Mouse (Mus musculus): ENCODE results near the gene Dcst2. TPM values are rescaled to one million over a fixed set of nuclear protein-coding genes. Genes with fewer than 3 reads are reported as not detected.

The Dcst2 gene
- polyA plus RNA-seq (2012): not detected in 2 replicates

- Histone ChIP-seq H3K4me3 (replicated peaks) (no peak within 1 kb of the TSS), H3K4me1 (ENCODE audit: control insufficient read depth) (no peaks in the 10 kb centered on the region), H3K27me3 (ENCODE audit: control insufficient read depth) (peaks cover 2% of the 10 kb centered on the region; the same call in 1 of the 2 replicates), H3K9me3 (ENCODE audit: control insufficient read depth, low read length) (no peaks in the 10 kb centered on the region), H3K36me3 (ENCODE audit: control insufficient read depth) (no peaks in the 10 kb centered on the region)
- TF ChIP-seq GATA1 (IDR thresholded peaks at IDR 0.05; ENCODE audit: low read length) (no peak), TAL1 (IDR thresholded peaks at IDR 0.05; ENCODE audit: low read length) (no peak)
Observed at GRCm38 (mm10) chr3:89361675-89362074, at the start of gene Dcst2. Gene Dcst2 (plus strand): TSS chr3:89361975.

DNA sequence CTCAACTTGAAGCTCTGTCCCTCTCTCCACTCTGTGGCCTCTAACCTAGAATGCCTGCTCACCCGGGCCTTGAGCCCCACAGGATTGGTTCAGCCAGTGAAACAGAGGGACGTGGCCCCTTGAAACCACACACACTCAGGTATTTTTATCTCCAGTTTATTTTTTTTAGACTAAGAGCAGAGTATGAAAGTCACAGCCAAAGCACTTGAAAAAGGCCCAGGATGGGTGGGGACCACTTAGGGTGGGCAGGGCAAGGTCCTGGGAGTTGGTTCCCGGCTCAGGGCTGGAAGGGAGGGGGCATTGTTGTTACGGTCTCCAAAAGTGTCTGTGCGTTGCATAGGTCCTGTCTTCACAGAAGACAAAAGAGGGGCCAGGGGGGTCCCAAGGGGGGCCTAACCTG, 47.4 kb upstream of the Dcst2 start:
- TF ChIP-seq TAL1 (IDR thresholded peaks at IDR 0.05; ENCODE audit: low read length): no peak
- H3K27me3 ChIP-seq (ENCODE audit: control insufficient read depth): peaks cover 42% of the 10 kb centered on the region
- no peaks in the 10 kb centered on the region; the same call in 1 of the 2 replicates for H3K9me3 ChIP-seq (ENCODE audit: control insufficient read depth, low read length)
- H3K4me1 ChIP-seq (ENCODE audit: control insufficient read depth): peaks cover 4% of the 10 kb centered on the region
- no peaks in the 10 kb centered on the region for H3K36me3 ChIP-seq (ENCODE audit: control insufficient read depth)
- no peak overlapping the region for H3K4me3 ChIP-seq (replicated peaks)

DNA sequence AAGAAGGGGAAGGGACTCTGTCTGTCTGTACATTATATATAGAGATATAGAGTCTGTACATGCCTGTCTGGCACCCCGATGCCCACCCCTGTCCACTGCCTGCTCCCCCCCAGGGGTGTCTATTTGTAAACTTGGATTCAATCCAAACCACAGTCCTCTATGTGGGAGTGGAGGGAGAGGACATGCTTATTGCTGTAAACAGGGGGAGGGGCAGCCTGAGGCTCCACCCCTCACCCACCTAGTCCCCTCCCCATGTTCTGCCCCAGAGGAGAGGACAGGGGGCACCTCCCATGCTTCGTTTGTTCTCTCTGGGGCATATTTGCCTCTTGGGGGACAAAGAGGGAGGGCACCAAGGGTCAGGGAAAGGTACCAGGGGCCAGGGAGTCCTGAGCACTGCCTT, 47.0 kb upstream of the Dcst2 start:
- Histone ChIP-seq H3K4me3 (replicated peaks) (no peak overlapping the region), H3K9me3 (ENCODE audit: control insufficient read depth, low read length) (no peaks in the 10 kb centered on the region; the same call in 1 of the 2 replicates), H3K36me3 (ENCODE audit: control insufficient read depth) (no peaks in the 10 kb centered on the region), H3K27me3 (ENCODE audit: control insufficient read depth) (peaks cover 47% of the 10 kb centered on the region), H3K4me1 (ENCODE audit: control insufficient read depth) (peaks cover 4% of the 10 kb centered on the region)
- TF ChIP-seq TAL1 (IDR thresholded peaks at IDR 0.05; ENCODE audit: low read length) (no peak), GATA1 (IDR thresholded peaks at IDR 0.05; ENCODE audit: low read length) (no peak)

GRCm38 (mm10) chr3:89315195-89315929, 46.4 kb upstream of the Dcst2 start:
- peaks cover 2% of the 10 kb centered on the region; the same call in 1 of the 2 replicates for H3K9me3 ChIP-seq (ENCODE audit: control insufficient read depth, low read length)
- no peak overlapping the region for H3K4me3 ChIP-seq (replicated peaks)
- H3K27me3 ChIP-seq (ENCODE audit: control insufficient read depth): peaks cover 52% of the 10 kb centered on the region
- peaks cover 4% of the 10 kb centered on the region for H3K4me1 ChIP-seq (ENCODE audit: control insufficient read depth)
- no peak for TF ChIP-seq TAL1 (IDR thresholded peaks at IDR 0.05; ENCODE audit: low read length)
- H3K36me3 ChIP-seq (ENCODE audit: control insufficient read depth): no peaks in the 10 kb centered on the region

GRCm38 (mm10) chr3:89315930-89316831, 45.6 kb upstream of the Dcst2 start:
- Histone ChIP-seq H3K36me3 (ENCODE audit: control insufficient read depth) (no peaks in the 10 kb centered on the region), H3K4me3 (replicated peaks) (no peak overlapping the region), H3K9me3 (ENCODE audit: control insufficient read depth, low read length) (peaks cover 7% of the 10 kb centered on the region; the same call in 1 of the 2 replicates), H3K4me1 (ENCODE audit: control insufficient read depth) (peaks cover 6% of the 10 kb centered on the region), H3K27me3 (ENCODE audit: control insufficient read depth) (peaks cover 60% of the 10 kb centered on the region)
- TF ChIP-seq TAL1 (IDR thresholded peaks at IDR 0.05; ENCODE audit: low read length): no peak
- no peak for TF ChIP-seq GATA1 (IDR thresholded peaks at IDR 0.05; ENCODE audit: low read length)

- no peaks in the 10 kb centered on the region for H3K36me3 ChIP-seq (ENCODE audit: control insufficient read depth)
- no peak for TF ChIP-seq GATA1 (IDR thresholded peaks at IDR 0.05; ENCODE audit: low read length)
- TF ChIP-seq TAL1 (IDR thresholded peaks at IDR 0.05; ENCODE audit: low read length): no peak
- H3K4me1 ChIP-seq (ENCODE audit: control insufficient read depth): peaks cover 6% of the 10 kb centered on the region
- H3K27me3 ChIP-seq (ENCODE audit: control insufficient read depth): peaks cover 67% of the 10 kb centered on the region
- H3K4me3 ChIP-seq (replicated peaks): no peak overlapping the region
- peaks cover 8% of the 10 kb centered on the region; the same call in 1 of the 2 replicates for H3K9me3 ChIP-seq (ENCODE audit: control insufficient read depth, low read length)
Observed at GRCm38 (mm10) chr3:89316833-89317232, 44.9 kb upstream of the Dcst2 start.

GRCm38 (mm10) chr3:89317246-89317645, 44.5 kb upstream of the Dcst2 start:
- peaks cover 8% of the 10 kb centered on the region for H3K4me1 ChIP-seq (ENCODE audit: control insufficient read depth)
- H3K9me3 ChIP-seq (ENCODE audit: control insufficient read depth, low read length): peaks cover 10% of the 10 kb centered on the region; the same call in 1 of the 2 replicates
- TF ChIP-seq GATA1 (IDR thresholded peaks at IDR 0.05; ENCODE audit: low read length): no peak
- no peak for TF ChIP-seq TAL1 (IDR thresholded peaks at IDR 0.05; ENCODE audit: low read length)
- no peak overlapping the region for H3K4me3 ChIP-seq (replicated peaks)
- no peaks in the 10 kb centered on the region for H3K36me3 ChIP-seq (ENCODE audit: control insufficient read depth)
- peaks cover 71% of the 10 kb centered on the region for H3K27me3 ChIP-seq (ENCODE audit: control insufficient read depth)

GRCm38 (mm10) chr3:89318316-89318715, 43.5 kb upstream of the Dcst2 start:
- Histone ChIP-seq H3K4me1 (ENCODE audit: control insufficient read depth) (peaks cover 11% of the 10 kb centered on the region), H3K36me3 (ENCODE audit: control insufficient read depth) (no peaks in the 10 kb centered on the region), H3K9me3 (ENCODE audit: control insufficient read depth, low read length) (peaks cover 10% of the 10 kb centered on the region; the same call in 1 of the 2 replicates), H3K27me3 (ENCODE audit: control insufficient read depth) (peaks cover 82% of the 10 kb centered on the region), H3K4me3 (replicated peaks) (no peak overlapping the region)
- TF ChIP-seq GATA1 (IDR thresholded peaks at IDR 0.05; ENCODE audit: low read length) (no peak), TAL1 (IDR thresholded peaks at IDR 0.05; ENCODE audit: low read length) (no peak)
